In the genomic region with DNA sequence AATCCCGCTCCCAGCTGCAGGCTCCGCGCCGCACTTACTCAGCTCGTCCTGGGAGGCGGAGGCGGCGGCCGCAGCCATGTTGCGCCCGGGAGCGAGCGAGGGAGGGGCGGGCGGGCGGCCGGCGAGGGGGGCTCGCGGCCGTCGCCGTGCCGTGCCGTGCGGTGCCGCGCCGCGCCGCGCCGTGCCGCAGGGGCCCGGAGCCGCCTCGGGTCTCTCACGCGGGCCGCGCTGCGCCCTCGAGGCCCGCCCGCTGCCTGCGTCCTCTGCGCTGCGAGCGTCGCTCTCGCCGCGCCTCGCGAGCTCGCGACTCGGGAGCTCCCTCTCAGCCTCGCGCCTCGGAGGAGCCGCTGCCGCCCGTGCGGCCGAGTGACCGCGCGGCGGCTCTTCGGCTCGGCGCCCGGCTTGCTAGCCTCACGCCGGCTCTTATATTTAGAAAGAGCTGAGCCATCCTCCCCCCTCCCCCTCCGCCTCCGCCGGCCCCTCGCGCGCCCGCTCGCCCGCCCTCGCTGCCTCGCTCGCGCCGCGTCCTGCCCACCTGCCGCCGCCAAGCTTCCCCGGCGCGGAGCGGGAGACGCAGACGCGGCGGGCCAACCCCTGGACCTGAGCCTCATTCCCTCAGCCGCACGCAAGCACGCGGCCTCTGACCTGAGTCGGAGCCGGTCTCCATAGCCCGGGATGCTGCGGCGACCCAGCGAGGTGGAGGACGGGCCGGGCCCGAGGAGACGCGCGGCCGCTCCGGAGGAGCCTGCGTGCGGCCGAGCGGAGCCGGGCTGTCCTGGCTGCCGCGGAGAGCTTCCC, we compare ENCODE assay signal across 8 mouse cellular contexts. TPM values are rescaled to one million over a fixed set of nuclear protein-coding genes. Genes with fewer than 3 reads are reported as not detected.
DNase-seq lines count a peak whose midpoint lies in the region; ATAC-seq lines count a peak whose summit lies in the region.

No protein-coding gene starts in this region.

- WGBS in embryonic facial prominence, embryonic 15.5 days: under 1% methylated on average over 89 of the region's 126 CpGs
- under 1% methylated on average over 121 of the region's 126 CpGs for WGBS in kidney, embryonic 15.5 days
- under 1% methylated on average over 104 of the region's 126 CpGs for WGBS in liver, embryonic 13.5 days (ENCODE audit: insufficient replicate concordance)

- H3K9ac ChIP-seq in embryonic facial prominence, embryonic 15.5 days: peak overlapping the region; percentile 98
- peak overlapping the region; percentile 82 for H3K9ac ChIP-seq in kidney, embryonic 15.5 days
- H3K9ac ChIP-seq in liver, embryonic 13.5 days: peak overlapping the region; percentile 96

- H3K9me3 ChIP-seq in embryonic facial prominence, embryonic 15.5 days (replicated peaks): no peaks in the 10 kb centered on the region
- H3K9me3 ChIP-seq in kidney, embryonic 15.5 days (replicated peaks): no peaks in the 10 kb centered on the region
- no peaks in the 10 kb centered on the region for H3K9me3 ChIP-seq in liver, embryonic 13.5 days (replicated peaks)

- peak overlapping the region; percentile 64 for H3K4me2 ChIP-seq in embryonic facial prominence, embryonic 15.5 days (replicated peaks)
- peak overlapping the region; percentile 83 for H3K4me2 ChIP-seq in kidney, embryonic 15.5 days
- H3K4me2 ChIP-seq in liver, embryonic 13.5 days: peak overlapping the region; percentile 92

- peak overlapping the region; percentile 96 for H3K27ac ChIP-seq in embryonic facial prominence, embryonic 15.5 days (replicated peaks)
- peak overlapping the region; percentile 99 for H3K27ac ChIP-seq in kidney, embryonic 15.5 days
- H3K27ac ChIP-seq in liver, embryonic 13.5 days: peak overlapping the region; percentile 91

- H3K27me3 ChIP-seq in embryonic facial prominence, embryonic 15.5 days: no peaks in the 10 kb centered on the region
- no peaks in the 10 kb centered on the region for H3K27me3 ChIP-seq in kidney, embryonic 15.5 days
- H3K27me3 ChIP-seq in liver, embryonic 13.5 days: no peaks in the 10 kb centered on the region
- H3K27me3 ChIP-seq in splenic B cell, adult 2 months (ENCODE audit: control insufficient read depth, insufficient read depth, low read length, poor library complexity, severe bottlenecking): no peaks in the 10 kb centered on the region

- peak; percentile 69 to 74 for DNase-seq in B cell, adult 2 months
- peak; percentile 42 for DNase-seq in adrenal gland, adult 8-10 months
- peak; percentile 38 for DNase-seq in heart, adult 8-10 months (ENCODE audit: low spot score)
- no peak for DNase-seq in liver, embryonic 13.5 days
- peak; percentile 70 for DNase-seq in naive thymus-derived CD4-positive, alpha-beta T cell, adult 2 months (ENCODE audit: low read depth)
- DNase-seq in splenic B cell, adult 2 months (ENCODE audit: low read depth, low spot score): peak; percentile 70

- peak; percentile 75 for ATAC-seq in embryonic facial prominence, embryonic 15.5 days (ENCODE audit: insufficient number of reproducible peaks, low FRiP score, low TSS enrichment, low read depth)
- ATAC-seq in kidney, embryonic 15.5 days (replicated peaks; ENCODE audit: low FRiP score): peak; percentile 78
- peak; percentile 64 for ATAC-seq in liver, embryonic 13.5 days (ENCODE audit: low read depth)

- H3K4me1 ChIP-seq in embryonic facial prominence, embryonic 15.5 days: peaks cover 14% of the 10 kb centered on the region
- peaks cover 15% of the 10 kb centered on the region for H3K4me1 ChIP-seq in kidney, embryonic 15.5 days
- H3K4me1 ChIP-seq in liver, embryonic 13.5 days (replicated peaks): peaks cover 52% of the 10 kb centered on the region

- H3K4me3 ChIP-seq in embryonic facial prominence, embryonic 15.5 days (replicated peaks): peak overlapping the region; percentile 85
- peak overlapping the region; percentile 78 for H3K4me3 ChIP-seq in kidney, embryonic 15.5 days (replicated peaks)
- peak overlapping the region; percentile 98 for H3K4me3 ChIP-seq in liver, embryonic 13.5 days (replicated peaks)

- H3K36me3 ChIP-seq in embryonic facial prominence, embryonic 15.5 days: no peaks in the 10 kb centered on the region
- H3K36me3 ChIP-seq in kidney, embryonic 15.5 days: no peaks in the 10 kb centered on the region
- no peaks in the 10 kb centered on the region for H3K36me3 ChIP-seq in liver, embryonic 13.5 days
- no peaks in the 10 kb centered on the region for H3K36me3 ChIP-seq in splenic B cell, adult 2 months (ENCODE audit: control insufficient read depth, insufficient read depth, low read length, poor library complexity, severe bottlenecking)

RNA-seq across cellular contexts. Expression of gene Ecpas, which starts 0.5 kb away (rescaled TPM):
- total RNA-seq in adrenal gland, adult 8-10 months (2022): 100 to 1,000 TPM; 142 to 177 (median 168) TPM
- 26.8 and 34.8 TPM in 2 replicates for polyA plus RNA-seq in embryonic facial prominence, embryonic 15.5 days (2015; fragmentation: Nextera tagmentation; extraction: Ambion mirVana)
- 100 to 1,000 TPM; 184 to 228 (median 192) TPM for total RNA-seq in heart, adult 8-10 months (2022)
- 27.8 and 31.0 TPM in 2 replicates for polyA plus RNA-seq in kidney, embryonic 15.5 days (2015; fragmentation: Nextera tagmentation; extraction: Ambion mirVana)
- polyA plus RNA-seq in liver, embryonic 13.5 days (2015; fragmentation: Nextera tagmentation; extraction: Ambion mirVana): 14.9 and 18.8 TPM in 2 replicates

RNA-seq across cellular contexts. Expression of gene Zkscan16, which starts 31.4 kb away (rescaled TPM):
- 10 to 100 TPM in 2 of 4 experiments, 1 to 10 TPM in 2; 4.3 to 11.6 (median 8.5) TPM for total RNA-seq in adrenal gland, adult 8-10 months (2022)
- 0.74 and 0.80 TPM in 2 replicates for polyA plus RNA-seq in embryonic facial prominence, embryonic 15.5 days (2015; fragmentation: Nextera tagmentation; extraction: Ambion mirVana)
- total RNA-seq in heart, adult 8-10 months (2022): under 1 TPM; 0.11 to 0.25 (median 0.19) TPM
- 0.74 and 0.84 TPM in 2 replicates for polyA plus RNA-seq in kidney, embryonic 15.5 days (2015; fragmentation: Nextera tagmentation; extraction: Ambion mirVana)
- polyA plus RNA-seq in liver, embryonic 13.5 days (2015; fragmentation: Nextera tagmentation; extraction: Ambion mirVana): 0.03 and 0.06 TPM in 2 replicates
